Mouse (Mus musculus) heart, embryonic 10.5 days (tissue): ENCODE data around the gene Tmcc3. TPM values are rescaled to one million over a fixed set of nuclear protein-coding genes. Genes with fewer than 3 reads are reported as not detected.

Experiments used
- DNase-seq: peaks from one replicate; pipeline ENCODE4 v3.0.0-alpha.2; 2017; ENCODE audit warnings: low spot score
- H3K27ac ChIP-seq: fragments of 300-500 bp; sonication (generic); 2 replicates; pipeline ENCODE4 v1.5.1; 2016; ENCODE audit warnings: mild to moderate bottlenecking
- H3K27me3 ChIP-seq: fragments of 300-500 bp; sonication (generic); 2 replicates; pipeline ENCODE4 v1.6.1; 2016; ENCODE audit warnings: mild to moderate bottlenecking; ENCODE audit not compliant: poor library complexity, insufficient read depth, severe bottlenecking
- H3K36me3 ChIP-seq: fragments of 300-500 bp; sonication (generic); 2 replicates; pipeline ENCODE4 v1.6.1; 2016; ENCODE audit warnings: mild to moderate bottlenecking, moderate library complexity
- H3K4me1 ChIP-seq: fragments of 300-500 bp; sonication (generic); 2 replicates; pipeline ENCODE4 v1.6.1; 2016; ENCODE audit warnings: mild to moderate bottlenecking
- H3K4me3 ChIP-seq: fragments of 300-500 bp; sonication (generic); 2 replicates; pipeline ENCODE4 v1.5.1; 2016; ENCODE audit warnings: mild to moderate bottlenecking, moderate library complexity
- H3K9me3 ChIP-seq: fragments of 300-500 bp; sonication (generic); 2 replicates; pipeline ENCODE4 v1.6.1; 2016; ENCODE audit warnings: mild to moderate bottlenecking, moderate library complexity
- WGBS: fragments of 180-500 bp; shearing (Covaris S2); methylation state at CpG from one replicate; pipeline ENCODE4 v1.1.7; 2016; 5-methylcytosine and 5-hydroxymethylcytosine counted together
- polyA plus RNA-seq: library from polyadenylated mRNA; unstranded; fragments of >200 nt; fragmentation: Nextera tagmentation; extraction: Ambion mirVana; gene quantifications from 2 replicates; pipeline ENCODE4 v1.2.1, GENCODE M21; 2016

Gene Tmcc3
- polyA plus RNA-seq: 9.8 and 12.2 TPM in 2 replicates

- Histone ChIP-seq H3K4me3 (peak within 1 kb of the TSS; percentile 71), H3K9me3 (no peaks in the 10 kb centered on the region), H3K36me3 (no peaks in the 10 kb centered on the region), H3K27me3 (peaks cover 23% of the 10 kb centered on the region), H3K27ac (peak within 1 kb of the TSS; percentile 73), H3K4me1 (peaks cover 14% of the 10 kb centered on the region)
- no peak for DNase-seq
- 3% methylated on average over 19 of the region's 19 CpGs for WGBS
These were observed at the start of gene Tmcc3 for GRCm38 (mm10) chr10:94311511-94312006. Gene Tmcc3 (plus strand): TSS chr10:94311949.

- Histone ChIP-seq H3K27me3 (0 out of 2 replicates have a peak, but pooled peaks cover 3% of the 10 kb centered on the region), H3K36me3 (no peaks in the 10 kb centered on the region), H3K4me1 (no peaks in the 10 kb centered on the region), H3K27ac (no peak overlapping the region), H3K4me3 (no peak overlapping the region), H3K9me3 (no peaks in the 10 kb centered on the region)
- WGBS: 82% methylated on average over 13 of the region's 13 CpGs
- DNase-seq: peak; percentile 68
These were observed 49.1 kb upstream of the Tmcc3 start for GRCm38 (mm10) chr10:94262646-94263045.

DNA sequence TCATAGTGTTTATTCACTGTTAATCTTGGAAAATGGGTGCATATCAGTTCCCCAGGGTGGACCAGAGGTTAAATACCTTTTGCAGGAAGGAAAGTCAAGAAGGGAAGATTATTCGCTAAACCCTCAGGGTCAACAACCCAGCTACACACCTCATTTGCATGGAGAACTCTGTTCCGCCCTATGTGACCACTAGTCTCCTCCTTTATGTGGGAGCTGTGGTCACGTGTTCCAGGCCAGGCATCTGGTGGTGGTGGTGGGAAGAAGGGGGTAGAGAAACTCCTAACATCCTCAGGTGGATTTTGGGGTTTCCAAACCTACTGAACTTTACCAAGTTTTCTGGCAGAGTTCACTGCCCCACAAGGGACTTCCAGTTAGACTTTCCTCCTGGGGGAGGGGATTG lies 48.5 kb upstream of the Tmcc3 start:
- Histone ChIP-seq H3K27ac (no peak overlapping the region), H3K9me3 (no peaks in the 10 kb centered on the region), H3K4me1 (no peaks in the 10 kb centered on the region), H3K27me3 (0 out of 2 replicates have a peak, but pooled peaks cover 3% of the 10 kb centered on the region), H3K4me3 (no peak overlapping the region), H3K36me3 (no peaks in the 10 kb centered on the region)
- DNase-seq: peak; percentile 30
- WGBS: 79% methylated on average over 3 of the region's 3 CpGs

DNA sequence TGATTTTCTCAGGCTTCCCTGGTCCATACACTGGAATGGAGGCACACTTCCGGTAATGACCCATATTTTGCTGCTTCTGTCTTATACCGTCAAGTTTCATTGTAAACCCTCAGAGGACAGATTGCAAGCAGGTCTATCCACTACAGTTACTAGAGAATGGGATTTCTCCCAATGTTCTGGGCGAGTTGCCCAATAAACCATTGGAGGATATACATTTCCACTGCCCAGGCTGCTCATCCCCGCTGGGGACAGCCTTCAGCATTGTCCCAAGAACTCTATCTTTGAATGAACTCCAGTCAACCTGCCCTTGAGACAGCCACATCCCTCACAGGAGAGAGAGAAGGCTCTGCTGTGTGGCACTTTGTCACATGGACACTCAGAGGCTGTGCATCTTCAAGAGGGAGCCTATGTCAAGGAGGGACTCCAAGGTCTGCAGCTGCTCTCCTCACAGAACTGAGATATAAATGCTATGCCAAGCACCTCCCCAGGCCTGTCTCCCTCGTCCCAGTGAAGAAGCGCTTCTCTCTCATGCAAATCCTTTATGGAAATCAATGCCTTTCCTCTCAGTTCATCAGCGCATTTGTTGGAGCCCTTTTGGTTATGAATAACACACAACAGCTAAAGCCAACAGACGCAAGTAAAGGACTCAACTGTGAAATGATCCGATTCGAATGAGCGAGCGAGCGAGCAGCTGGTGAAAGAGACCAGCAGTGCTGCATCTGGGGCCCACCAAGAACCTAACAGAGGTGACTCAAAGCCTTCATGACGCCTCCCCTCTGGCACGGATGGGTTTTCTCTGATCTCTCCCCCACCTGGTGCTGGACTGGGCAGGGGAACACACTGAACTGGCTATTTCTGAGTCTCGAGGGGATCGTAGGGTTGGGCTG lies 45.9 kb upstream of the Tmcc3 start:
- H3K36me3 ChIP-seq: no peaks in the 10 kb centered on the region
- H3K9me3 ChIP-seq: no peaks in the 10 kb centered on the region; the same call in 1 of the 2 replicates
- no peaks in the 10 kb centered on the region for H3K4me1 ChIP-seq
- no peak overlapping the region for H3K4me3 ChIP-seq
- H3K27me3 ChIP-seq: 0 out of 2 replicates have a peak, but pooled peaks cover 3% of the 10 kb centered on the region
- no peak overlapping the region for H3K27ac ChIP-seq
- peak; percentile 53 for DNase-seq
- WGBS: 73% methylated on average over 17 of the region's 17 CpGs

DNA sequence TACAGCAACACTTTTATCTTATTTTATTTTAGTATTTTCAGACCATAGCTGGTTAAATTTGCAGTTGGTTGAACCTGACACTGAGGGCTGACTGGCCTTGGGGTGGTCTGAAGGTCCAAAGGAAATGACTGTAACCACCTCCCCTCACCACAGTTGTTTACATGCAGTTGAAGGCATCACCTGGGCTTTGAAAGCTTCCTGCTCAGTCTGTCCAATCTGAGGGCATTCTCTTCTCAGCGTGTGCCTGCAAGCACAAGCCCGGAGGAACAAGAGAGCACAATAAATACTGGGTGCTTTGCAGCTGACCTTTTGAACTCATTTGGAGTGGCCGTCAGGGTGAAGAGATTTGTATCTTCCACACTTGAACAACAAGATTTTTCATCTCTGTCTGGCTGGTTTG lies 36.4 kb upstream of the Tmcc3 start:
- Histone ChIP-seq H3K36me3 (no peaks in the 10 kb centered on the region), H3K4me1 (no peaks in the 10 kb centered on the region), H3K27me3 (no peaks in the 10 kb centered on the region), H3K9me3 (no peaks in the 10 kb centered on the region), H3K27ac (no peak overlapping the region), H3K4me3 (no peak overlapping the region)
- WGBS: 45% methylated on average over 3 of the region's 3 CpGs
- DNase-seq: no peak

- no peaks in the 10 kb centered on the region for H3K27me3 ChIP-seq
- 57% methylated on average over 2 of the region's 2 CpGs for WGBS
- no peak overlapping the region for H3K4me3 ChIP-seq
- no peaks in the 10 kb centered on the region for H3K36me3 ChIP-seq
- H3K4me1 ChIP-seq: no peaks in the 10 kb centered on the region
- DNase-seq: no peak
- H3K27ac ChIP-seq: no peak overlapping the region
- H3K9me3 ChIP-seq: no peaks in the 10 kb centered on the region
These were observed 35.2 kb upstream of the Tmcc3 start for GRCm38 (mm10) chr10:94276511-94276910.

DNA sequence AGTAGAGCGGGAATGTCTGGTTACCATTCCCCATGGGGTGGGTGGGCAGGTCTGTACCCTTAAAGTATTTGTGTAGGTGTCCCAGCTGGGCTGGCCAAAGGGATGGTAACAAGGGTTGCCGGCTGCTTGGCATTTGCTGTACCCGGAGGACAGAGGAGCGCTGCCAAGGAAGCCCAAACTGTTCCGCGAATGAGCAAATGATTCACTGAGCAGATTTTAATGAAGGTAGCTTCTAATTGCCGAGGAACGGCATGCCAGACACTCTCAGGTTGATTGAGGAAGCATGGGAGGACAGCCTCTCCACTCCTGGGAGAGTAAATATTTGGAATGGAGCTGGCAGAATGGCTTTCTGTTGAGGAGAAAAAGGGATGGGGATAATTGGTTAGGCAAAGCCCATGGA lies 29.6 kb upstream of the Tmcc3 start:
- H3K9me3 ChIP-seq: no peaks in the 10 kb centered on the region
- H3K27me3 ChIP-seq: no peaks in the 10 kb centered on the region
- H3K4me3 ChIP-seq: no peak overlapping the region
- no peaks in the 10 kb centered on the region for H3K36me3 ChIP-seq
- 95% methylated on average over 8 of the region's 8 CpGs for WGBS
- DNase-seq: no peak
- no peak overlapping the region for H3K27ac ChIP-seq
- H3K4me1 ChIP-seq: no peaks in the 10 kb centered on the region

- no peaks in the 10 kb centered on the region for H3K27me3 ChIP-seq
- WGBS: 85% methylated on average over 7 of the region's 7 CpGs
- no peak for DNase-seq
- H3K36me3 ChIP-seq: no peaks in the 10 kb centered on the region
- no peaks in the 10 kb centered on the region for H3K4me1 ChIP-seq
- no peak overlapping the region for H3K4me3 ChIP-seq
- H3K27ac ChIP-seq: no peak overlapping the region
- H3K9me3 ChIP-seq: no peaks in the 10 kb centered on the region
These were observed 29.0 kb upstream of the Tmcc3 start for GRCm38 (mm10) chr10:94282797-94283196.

GRCm38 (mm10) chr10:94294437-94294836 lies 17.3 kb upstream of the Tmcc3 start:
- no peak for DNase-seq
- no peak overlapping the region for H3K4me3 ChIP-seq
- H3K27me3 ChIP-seq: no peaks in the 10 kb centered on the region
- H3K9me3 ChIP-seq: no peaks in the 10 kb centered on the region
- no peaks in the 10 kb centered on the region for H3K36me3 ChIP-seq
- WGBS: 86% methylated on average over 5 of the region's 5 CpGs
- H3K4me1 ChIP-seq: no peaks in the 10 kb centered on the region
- H3K27ac ChIP-seq: no peak overlapping the region

DNA sequence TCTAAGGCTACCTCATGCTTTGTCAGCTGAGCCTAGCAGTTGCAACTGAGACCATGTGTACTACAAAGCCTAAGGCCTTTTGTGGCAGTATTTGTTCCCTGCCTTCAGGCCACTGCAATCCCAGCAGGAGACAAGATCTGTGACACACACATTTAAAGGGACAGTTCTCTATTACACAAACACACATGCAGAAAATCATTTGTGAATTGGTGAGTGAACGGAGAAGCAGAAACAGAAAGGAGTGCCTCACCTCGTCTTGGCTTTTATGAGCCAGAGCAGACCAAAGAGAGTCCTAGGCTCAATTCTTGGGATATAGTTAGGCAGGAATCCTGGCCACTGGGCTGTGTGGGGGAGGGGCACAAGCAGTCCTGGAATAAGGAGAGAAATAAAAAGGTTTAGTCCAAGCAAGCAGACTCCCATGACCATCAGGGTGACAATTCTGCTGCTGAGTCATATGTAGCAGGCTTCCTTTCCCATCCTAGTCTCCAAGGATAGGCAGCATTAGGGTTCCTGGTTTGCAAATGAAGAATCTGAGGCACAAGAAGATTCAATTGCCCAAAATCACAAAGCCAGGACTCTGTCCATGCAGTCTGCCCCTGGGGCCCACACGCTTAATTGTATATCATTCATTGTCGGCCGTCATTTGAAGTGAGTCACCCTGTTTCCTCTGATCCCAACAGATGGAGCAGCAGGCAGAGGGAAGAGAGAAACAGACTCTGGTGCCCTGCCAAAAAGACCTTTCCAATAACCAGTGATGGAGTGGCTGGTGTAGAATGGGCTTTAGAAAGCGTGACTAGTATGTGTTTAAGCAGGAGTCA lies 16.6 kb upstream of the Tmcc3 start:
- Histone ChIP-seq H3K27me3 (no peaks in the 10 kb centered on the region), H3K36me3 (no peaks in the 10 kb centered on the region), H3K27ac (no peak overlapping the region), H3K4me1 (no peaks in the 10 kb centered on the region), H3K9me3 (no peaks in the 10 kb centered on the region), H3K4me3 (no peak overlapping the region)
- no peak for DNase-seq
- WGBS: 58% methylated on average over 6 of the region's 6 CpGs

DNA sequence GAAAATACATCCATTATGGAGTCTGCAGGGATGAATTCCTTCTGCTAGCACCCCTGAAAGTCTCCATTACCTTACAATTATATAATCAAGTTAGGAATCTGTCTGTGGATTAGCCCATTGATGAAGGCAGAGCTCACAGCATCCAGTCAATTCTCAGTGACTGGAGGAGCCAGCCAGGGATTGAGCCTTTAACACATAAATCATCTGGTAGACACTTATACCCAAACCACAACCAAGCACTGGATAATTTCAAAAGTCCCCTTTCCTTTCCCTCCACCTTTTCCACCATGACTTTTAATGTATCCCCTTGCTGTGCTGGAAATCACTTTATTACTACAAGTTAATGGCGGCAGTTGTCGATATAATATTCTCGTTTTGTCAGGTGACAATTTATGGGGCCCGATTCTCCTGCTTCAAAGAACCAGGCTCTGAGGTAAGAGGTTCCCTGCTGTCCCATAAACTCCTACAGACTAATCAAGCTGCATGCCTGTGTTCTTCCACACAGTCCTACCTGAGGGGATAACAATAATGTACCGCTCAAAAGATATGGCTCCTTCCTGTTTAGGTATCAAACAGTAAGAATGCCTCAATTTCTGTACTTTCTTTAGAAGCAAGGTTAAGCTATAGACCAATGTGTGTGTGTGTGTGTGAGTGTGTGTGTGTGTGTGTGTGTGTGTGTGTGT lies 15.7 kb upstream of the Tmcc3 start:
- H3K4me3 ChIP-seq: no peak overlapping the region
- H3K4me1 ChIP-seq: no peaks in the 10 kb centered on the region
- no peak overlapping the region for H3K27ac ChIP-seq
- DNase-seq: no peak
- no peaks in the 10 kb centered on the region for H3K9me3 ChIP-seq
- no peaks in the 10 kb centered on the region for H3K27me3 ChIP-seq
- WGBS: 91% methylated on average over 5 of the region's 5 CpGs
- H3K36me3 ChIP-seq: no peaks in the 10 kb centered on the region

DNA sequence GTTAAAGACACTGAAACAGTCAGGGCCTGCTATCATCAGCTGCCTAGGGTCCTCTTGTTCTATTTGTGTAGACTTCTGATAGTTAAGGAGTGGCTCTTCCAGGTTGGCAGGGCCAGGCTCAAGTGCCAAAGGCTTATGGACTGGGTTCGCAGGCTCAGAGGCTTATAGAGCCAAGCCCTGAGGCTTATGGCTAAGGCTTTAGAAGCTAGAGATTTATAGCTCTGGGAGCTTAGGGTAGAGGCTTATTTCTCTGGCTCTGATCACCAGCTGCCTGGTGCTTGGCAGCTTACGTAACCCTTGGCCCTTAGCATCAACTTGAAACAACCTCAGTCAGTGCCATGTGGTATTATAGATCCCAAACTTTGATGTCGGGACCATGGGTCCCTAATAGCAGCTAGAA lies 13.3 kb upstream of the Tmcc3 start, which contains the start of gene Gm4792:
TSS of gene Gm4792 (minus strand) at position 233 of the 400 bp plus-strand sequence.
- no peak within 1 kb of the TSS for H3K27ac ChIP-seq
- no peak for DNase-seq
- H3K4me3 ChIP-seq: no peak within 1 kb of the TSS
- H3K4me1 ChIP-seq: no peaks in the 10 kb centered on the region
- WGBS: 84% methylated on average over 3 of the region's 3 CpGs
- no peaks in the 10 kb centered on the region for H3K27me3 ChIP-seq
- H3K9me3 ChIP-seq: no peaks in the 10 kb centered on the region
- no peaks in the 10 kb centered on the region for H3K36me3 ChIP-seq
